Mouse (Mus musculus): Measurements from ENCODE around the gene Akap14. TPM values are rescaled to one million over a fixed set of nuclear protein-coding genes. Genes with fewer than 3 reads are reported as not detected.

The Akap14 gene
- polyA plus RNA-seq, 1 experiment from 2014 or later: 0.23 TPM

DNA sequence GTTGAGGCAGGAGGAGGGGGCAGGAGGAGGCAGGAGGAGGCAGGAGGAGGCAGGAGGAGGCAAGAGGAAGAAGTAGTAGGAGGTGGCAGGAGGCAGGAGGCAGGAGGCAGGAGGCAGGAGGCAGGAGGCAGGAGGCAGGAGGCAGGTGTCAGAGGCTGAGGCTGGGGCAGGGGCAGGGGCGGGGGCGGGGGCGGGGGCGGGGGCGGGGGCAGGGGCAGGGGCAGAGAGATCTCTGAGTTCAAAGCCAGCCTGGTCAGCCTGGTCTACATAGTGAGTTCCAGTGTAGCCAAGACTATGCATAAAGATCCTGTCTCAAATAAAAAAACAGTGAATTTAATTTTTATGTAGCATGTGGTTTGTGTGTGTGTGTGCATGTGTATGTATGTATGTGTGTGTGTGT lies 51.6 kb downstream of the Akap14 start:
- Histone ChIP-seq H3K9ac (ENCODE audit: low read depth, low read length) (no peak overlapping the region), H3K9me3 (ENCODE audit: control insufficient read depth, low read length) (no peaks in the 10 kb centered on the region), H3K4me2 (replicated peaks; ENCODE audit: low read depth, low read length) (no peak overlapping the region), H3K27ac (ENCODE audit: low read depth, low read length) (no peak overlapping the region), H3K4me3 (ENCODE audit: low read length) (no peak overlapping the region), H3K27me3 (ENCODE audit: control insufficient read depth, insufficient read depth, low read length) (no peaks in the 10 kb centered on the region), H3K36me3 (ENCODE audit: control insufficient read depth, insufficient read depth, low read length) (no peaks in the 10 kb centered on the region), H3K4me1 (ENCODE audit: control insufficient read depth, insufficient read depth, low read length) (no peaks in the 10 kb centered on the region)
- ATAC-seq (ENCODE audit: low FRiP score, low TSS enrichment): no peak
- WGBS: no CpG with 5 or more reads among the region's 5 CpGs

DNA sequence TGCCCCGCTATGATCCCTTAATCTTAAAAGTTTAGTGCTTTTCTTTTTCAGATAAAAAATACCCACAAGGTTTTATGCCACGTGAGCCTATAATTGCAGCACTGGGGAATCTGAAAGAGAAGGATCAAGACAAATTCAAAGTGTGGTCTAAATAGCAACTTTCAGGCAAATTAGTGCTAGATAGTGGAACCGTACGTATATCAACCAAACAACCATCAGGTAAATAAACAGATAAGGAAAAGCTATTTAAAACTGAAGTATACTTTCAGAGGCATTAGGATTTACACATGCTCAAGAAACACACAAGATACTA lies 57.8 kb downstream of the Akap14 start:
- Histone ChIP-seq H3K27ac (ENCODE audit: low read depth, low read length) (no peak overlapping the region), H3K4me1 (ENCODE audit: control insufficient read depth, insufficient read depth, low read length) (no peaks in the 10 kb centered on the region), H3K4me3 (ENCODE audit: low read length) (no peak overlapping the region), H3K36me3 (ENCODE audit: control insufficient read depth, insufficient read depth, low read length) (no peaks in the 10 kb centered on the region), H3K9ac (ENCODE audit: low read depth, low read length) (no peak overlapping the region), H3K4me2 (replicated peaks; ENCODE audit: low read depth, low read length) (no peak overlapping the region), H3K27me3 (ENCODE audit: control insufficient read depth, insufficient read depth, low read length) (no peaks in the 10 kb centered on the region), H3K9me3 (ENCODE audit: control insufficient read depth, low read length) (no peaks in the 10 kb centered on the region)
- ATAC-seq (ENCODE audit: low FRiP score, low TSS enrichment): no peak
- 81% methylated on average over 4 of the region's 4 CpGs for WGBS

DNA sequence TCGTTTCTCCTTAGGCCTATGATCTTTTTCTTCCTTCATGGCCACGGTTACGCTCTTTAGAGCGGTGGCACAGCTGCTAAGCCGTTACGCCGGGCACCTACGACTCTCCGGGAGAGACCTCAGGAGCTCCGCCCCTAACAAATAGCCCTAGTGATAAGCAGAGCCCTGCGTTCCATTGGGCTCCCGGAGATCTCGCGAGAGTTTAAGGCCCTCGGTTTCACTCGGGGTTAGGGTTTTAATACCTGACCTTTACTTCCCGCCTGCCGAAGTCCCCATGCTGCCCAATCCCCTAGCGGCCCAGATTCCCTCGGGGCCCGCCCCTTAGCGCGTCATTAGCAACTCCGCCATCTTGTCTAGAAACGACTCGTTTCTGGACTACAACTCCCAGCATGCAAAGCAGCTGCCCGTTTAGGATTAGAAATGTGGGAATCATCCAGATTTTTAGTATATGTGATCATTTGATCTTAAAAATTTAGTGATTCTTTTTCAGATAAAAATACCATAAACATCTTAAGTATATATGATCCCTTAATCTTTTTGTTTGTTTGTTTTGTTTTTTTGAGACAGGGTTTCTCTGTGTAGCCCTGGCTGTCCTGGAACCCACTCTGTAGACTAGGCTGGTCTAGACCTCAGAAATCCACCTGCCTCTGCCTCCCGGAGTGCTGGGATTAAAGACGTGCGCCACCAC lies 58.3 kb downstream of the Akap14 start, which contains the start of gene Upf3b:
TSS of gene Upf3b (minus strand) at position 130 of the 688 bp plus-strand sequence.
- Histone ChIP-seq H3K4me2 (replicated peaks; ENCODE audit: low read depth, low read length) (peak within 1 kb of the TSS; percentile 57), H3K9ac (ENCODE audit: low read depth, low read length) (peak within 1 kb of the TSS; percentile 61), H3K36me3 (ENCODE audit: control insufficient read depth, insufficient read depth, low read length) (no peaks in the 10 kb centered on the region), H3K27me3 (ENCODE audit: control insufficient read depth, insufficient read depth, low read length) (no peaks in the 10 kb centered on the region), H3K4me3 (ENCODE audit: low read length) (peak within 1 kb of the TSS; percentile 55), H3K4me1 (ENCODE audit: control insufficient read depth, insufficient read depth, low read length) (no peaks in the 10 kb centered on the region), H3K27ac (ENCODE audit: low read depth, low read length) (peak within 1 kb of the TSS; percentile 76), H3K9me3 (ENCODE audit: control insufficient read depth, low read length) (no peaks in the 10 kb centered on the region)
- WGBS: 26% methylated on average over 30 of the region's 30 CpGs
- ATAC-seq (ENCODE audit: low FRiP score, low TSS enrichment): peak; percentile 98

DNA sequence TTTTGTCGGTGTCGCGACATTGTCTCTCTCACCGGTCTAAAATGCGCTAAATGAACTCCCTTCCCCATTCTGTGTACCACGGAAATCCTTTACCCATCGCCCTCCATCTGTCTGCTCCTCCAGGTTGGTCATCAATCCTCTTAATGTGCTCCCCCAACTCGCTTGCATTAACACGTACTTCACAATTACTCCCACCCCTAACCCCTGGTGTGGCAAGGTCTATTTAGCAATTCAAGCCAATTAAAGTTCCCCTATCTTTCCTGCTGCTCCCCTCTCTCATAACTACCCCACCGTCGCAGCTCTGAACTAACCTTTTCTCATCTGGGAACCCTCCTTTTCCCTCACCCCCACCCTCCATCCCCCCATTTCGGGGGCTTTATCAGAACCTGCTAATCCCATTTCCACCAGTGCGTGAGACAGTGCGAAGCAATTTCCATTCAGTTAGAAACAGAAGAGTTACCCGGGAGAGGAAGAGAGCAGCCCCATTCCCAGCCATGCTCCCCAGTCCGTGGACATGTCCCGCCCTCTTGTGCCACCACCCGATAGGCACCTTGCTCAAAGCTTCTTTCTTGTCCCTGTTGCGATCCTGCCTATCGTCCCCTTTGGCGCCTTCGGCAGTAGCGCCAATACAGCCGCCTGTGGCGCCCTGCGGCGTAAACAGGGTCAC lies 59.0 kb downstream of the Akap14 start:
- H3K4me2 ChIP-seq (replicated peaks; ENCODE audit: low read depth, low read length): peak overlapping the region; percentile 57
- H3K4me3 ChIP-seq (ENCODE audit: low read length): peak overlapping the region; percentile 55
- no peaks in the 10 kb centered on the region for H3K36me3 ChIP-seq (ENCODE audit: control insufficient read depth, insufficient read depth, low read length)
- peak overlapping the region; percentile 76 for H3K27ac ChIP-seq (ENCODE audit: low read depth, low read length)
- WGBS: 26% methylated on average over 27 of the region's 27 CpGs
- no peaks in the 10 kb centered on the region for H3K9me3 ChIP-seq (ENCODE audit: control insufficient read depth, low read length)
- peak; percentile 84 for ATAC-seq (ENCODE audit: low FRiP score, low TSS enrichment)
- H3K4me1 ChIP-seq (ENCODE audit: control insufficient read depth, insufficient read depth, low read length): no peaks in the 10 kb centered on the region
- H3K9ac ChIP-seq (ENCODE audit: low read depth, low read length): peak overlapping the region; percentile 61
- no peaks in the 10 kb centered on the region for H3K27me3 ChIP-seq (ENCODE audit: control insufficient read depth, insufficient read depth, low read length)

DNA sequence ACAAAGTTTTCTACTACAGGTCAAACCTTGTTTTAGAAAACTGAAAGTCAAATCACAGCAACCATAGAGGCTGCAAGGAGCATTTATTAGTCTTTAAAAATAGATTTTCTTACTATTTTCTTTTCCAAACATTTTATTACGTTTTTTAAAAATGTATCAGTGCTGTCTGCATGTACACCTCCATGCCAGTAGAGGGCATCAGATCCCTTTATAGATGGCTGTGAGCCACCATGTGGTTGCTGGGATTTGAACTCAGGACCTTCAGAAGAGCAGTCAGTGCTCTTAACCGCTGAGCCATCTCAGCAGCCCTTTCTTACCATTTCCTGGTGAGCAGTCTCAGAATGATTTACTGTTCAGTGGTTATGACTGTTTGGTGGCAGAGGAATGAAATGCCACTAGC lies 64.8 kb downstream of the Akap14 start:
- 79% methylated on average over 2 of the region's 2 CpGs for WGBS
- Histone ChIP-seq H3K4me3 (ENCODE audit: low read length) (no peak overlapping the region), H3K27me3 (ENCODE audit: control insufficient read depth, insufficient read depth, low read length) (no peaks in the 10 kb centered on the region), H3K9me3 (ENCODE audit: control insufficient read depth, low read length) (no peaks in the 10 kb centered on the region), H3K4me2 (replicated peaks; ENCODE audit: low read depth, low read length) (no peak overlapping the region), H3K36me3 (ENCODE audit: control insufficient read depth, insufficient read depth, low read length) (no peaks in the 10 kb centered on the region; the same call in 1 of the 2 replicates), H3K27ac (ENCODE audit: low read depth, low read length) (no peak overlapping the region), H3K4me1 (ENCODE audit: control insufficient read depth, insufficient read depth, low read length) (no peaks in the 10 kb centered on the region), H3K9ac (ENCODE audit: low read depth, low read length) (no peak overlapping the region)
- no peak for ATAC-seq (ENCODE audit: low FRiP score, low TSS enrichment)

Other genes starting within 250 kb of the Akap14 start
- gene Sept6, start 177.0 kb downstream of the Akap14 start, polyA plus RNA-seq (2014; fragmentation: Nextera tagmentation; extraction: Ambion mirVana): 19.3 and 27.9 TPM in 2 replicates
- not detected in 2 replicates for gene Sowahd, start 120.0 kb downstream of the Akap14 start, polyA plus RNA-seq (2014; fragmentation: Nextera tagmentation; extraction: Ambion mirVana)
- gene Rpl39, start 83.4 kb downstream of the Akap14 start, polyA plus RNA-seq (2014; fragmentation: Nextera tagmentation; extraction: Ambion mirVana): 608 and 939 TPM in 2 replicates
- gene Upf3b, start 58.5 kb downstream of the Akap14 start, polyA plus RNA-seq (2014; fragmentation: Nextera tagmentation; extraction: Ambion mirVana): 27.4 and 33.8 TPM in 2 replicates
- gene Nkap, start 42.0 kb downstream of the Akap14 start, polyA plus RNA-seq (2014; fragmentation: Nextera tagmentation; extraction: Ambion mirVana): 21.1 and 21.5 TPM in 2 replicates
- 410 and 565 TPM in 2 replicates for gene Ndufa1, start 22.3 kb upstream of the Akap14 start, polyA plus RNA-seq (2014; fragmentation: Nextera tagmentation; extraction: Ambion mirVana)
- 8.5 and 11.3 TPM in 2 replicates for gene Rnf113a1, start 22.4 kb upstream of the Akap14 start, polyA plus RNA-seq (2014; fragmentation: Nextera tagmentation; extraction: Ambion mirVana)
- not detected in 2 replicates for gene Gm9, start 42.2 kb upstream of the Akap14 start, polyA plus RNA-seq (2014; fragmentation: Nextera tagmentation; extraction: Ambion mirVana)
- gene Rhox1, start 53.4 kb upstream of the Akap14 start, polyA plus RNA-seq (2014; fragmentation: Nextera tagmentation; extraction: Ambion mirVana): not detected in 2 replicates
- gene Rhox2a, start 76.1 kb upstream of the Akap14 start, polyA plus RNA-seq (2014; fragmentation: Nextera tagmentation; extraction: Ambion mirVana): not detected in 2 replicates
- gene Rhox3a, start 81.1 kb upstream of the Akap14 start, polyA plus RNA-seq (2014; fragmentation: Nextera tagmentation; extraction: Ambion mirVana): not detected in 2 replicates
- not detected in 2 replicates for gene Rhox4a, start 96.5 kb upstream of the Akap14 start, polyA plus RNA-seq (2014; fragmentation: Nextera tagmentation; extraction: Ambion mirVana)
- gene Rhox3a2, start 211.2 kb upstream of the Akap14 start, polyA plus RNA-seq (2014; fragmentation: Nextera tagmentation; extraction: Ambion mirVana): not detected in 2 replicates
- gene Rhox4a2, start 222.0 kb upstream of the Akap14 start, polyA plus RNA-seq (2014; fragmentation: Nextera tagmentation; extraction: Ambion mirVana): not detected in 2 replicates
- gene Rhox2b, start 243.2 kb upstream of the Akap14 start, polyA plus RNA-seq (2014; fragmentation: Nextera tagmentation; extraction: Ambion mirVana): not detected in 2 replicates